ENCODE assay signal across 8 mouse cellular contexts in the genomic region with DNA sequence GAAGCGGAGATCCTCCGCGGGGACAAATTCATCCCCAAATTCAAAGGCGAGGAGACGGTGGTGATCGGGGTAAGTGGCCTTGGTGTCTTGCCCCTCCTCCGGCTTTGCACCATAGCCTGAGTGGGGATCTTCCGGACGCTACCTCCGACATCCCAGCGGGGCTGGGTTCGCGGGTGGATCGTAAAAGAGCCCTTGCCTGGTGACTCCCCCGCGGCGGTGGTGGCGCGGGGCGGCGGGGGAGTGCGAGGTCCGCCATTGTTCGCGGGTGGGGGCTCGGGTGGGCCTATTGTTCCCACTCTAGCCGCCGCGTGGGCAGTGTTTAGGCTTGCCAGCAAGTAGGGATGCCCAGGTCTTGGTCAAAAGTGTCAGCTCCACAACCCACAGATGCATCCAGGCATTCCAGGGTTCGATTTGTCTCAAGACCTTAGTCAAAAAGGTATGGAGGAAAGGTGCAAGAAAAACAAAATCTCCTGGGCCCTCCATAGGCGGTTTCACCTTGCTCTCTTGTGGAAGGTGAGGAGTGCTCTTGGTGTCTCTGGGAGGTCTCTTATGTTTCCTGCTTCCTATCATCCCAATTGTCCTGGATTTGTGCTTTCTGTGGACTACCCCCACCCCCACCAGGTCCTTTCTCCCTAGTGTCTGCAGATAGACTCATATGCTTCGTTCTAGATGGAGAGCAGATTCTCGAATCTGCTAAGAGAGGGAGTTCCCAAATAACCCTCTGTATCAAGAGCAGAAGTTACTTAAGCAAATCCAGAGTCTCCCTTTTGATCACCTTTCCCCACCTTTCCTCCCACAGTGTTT. TPM values are rescaled to one million over a fixed set of nuclear protein-coding genes. Genes with fewer than 3 reads are reported as not detected.
DNase-seq lines count a peak whose midpoint lies in the region; ATAC-seq and TF ChIP-seq lines count a peak whose summit lies in the region.

No protein-coding gene starts in this region.

- no peaks in the 10 kb centered on the region for H3K9me3 ChIP-seq in embryonic facial prominence, embryonic 12.5 days
- H3K9me3 ChIP-seq in midbrain, postnatal 0 days (ENCODE audit: low read length): no peaks in the 10 kb centered on the region

- peak overlapping the region; percentile 91 for H3K4me3 ChIP-seq in left cerebral cortex, adult 2 months
- H3K4me3 ChIP-seq in embryonic facial prominence, embryonic 12.5 days: peak overlapping the region; percentile 89
- H3K4me3 ChIP-seq in midbrain, postnatal 0 days (ENCODE audit: low read depth, low read length): peak overlapping the region; percentile 93

- H3K27ac ChIP-seq in left cerebral cortex, adult 2 months: peak overlapping the region; percentile 93
- H3K27ac ChIP-seq in embryonic facial prominence, embryonic 12.5 days: peak overlapping the region; percentile 60; the same call in 1 of the 2 replicates
- H3K27ac ChIP-seq in midbrain, postnatal 0 days (ENCODE audit: low read depth, low read length): peak overlapping the region; percentile 93

- peaks cover 10% of the 10 kb centered on the region; the same call in 1 of the 2 replicates for H3K4me1 ChIP-seq in embryonic facial prominence, embryonic 12.5 days
- peaks cover 2% of the 10 kb centered on the region; the same call in 1 of the 2 replicates for H3K4me1 ChIP-seq in midbrain, postnatal 0 days (ENCODE audit: insufficient read depth, low read length)

- peak; percentile 11 for ATAC-seq in activated CD4-positive, CD25-positive, alpha-beta regulatory T cell, adult 4 months
- peak; percentile 32 for ATAC-seq in embryonic facial prominence, embryonic 12.5 days (ENCODE audit: insufficient number of reproducible peaks, insufficient read depth, low FRiP score, low TSS enrichment)
- peak; percentile 18 for ATAC-seq in inflammation-experienced regulatory T-cells, adult 6 months
- peak; percentile 52 for ATAC-seq in midbrain, postnatal 0 days (ENCODE audit: low FRiP score)

- no peaks in the 10 kb centered on the region for H3K27me3 ChIP-seq in embryonic facial prominence, embryonic 12.5 days
- no peaks in the 10 kb centered on the region for H3K27me3 ChIP-seq in midbrain, postnatal 0 days (ENCODE audit: insufficient read depth, low read length)

- H3K9ac ChIP-seq in embryonic facial prominence, embryonic 12.5 days: peak overlapping the region; percentile 79
- H3K9ac ChIP-seq in midbrain, postnatal 0 days (replicated peaks; ENCODE audit: low read length, poor library complexity, severe bottlenecking): peak overlapping the region; percentile 96

- under 1% methylated on average over 33 of the region's 33 CpGs for WGBS in embryonic facial prominence, embryonic 12.5 days
- under 1% methylated on average over 33 of the region's 33 CpGs for WGBS in midbrain, postnatal 0 days

- TF ChIP-seq CTCF in left cerebral cortex, adult 2 months (IDR thresholded peaks at IDR 0.05): no peak
- no peak for TF ChIP-seq CTCF in midbrain, postnatal 0 days (IDR thresholded peaks at IDR 0.05)

- peak; percentile 33 to 41 for DNase-seq in left cerebral cortex, adult 2 months (ENCODE audit: extremely low spot score in 1 of 2, low spot score in 2 of 2)
- DNase-seq in left cerebral cortex, adult 9 months (ENCODE audit: low spot score in 2 of 2): no peak
- peak; percentile 24 for DNase-seq in midbrain, postnatal 0 days (ENCODE audit: low spot score)
- no peak for DNase-seq in ovary, postnatal 36 days (ENCODE audit: low spot score)
- no peak for DNase-seq in lung, postnatal 14 days

- intact Hi-C loops in left cerebral cortex, adult 2 months (cut with DNase I): loop anchor here (2.0 to 5.0 kb wide), 3 partner anchors 47 to 168 kb away; a partner anchor contains a TSS

- H3K4me2 ChIP-seq in embryonic facial prominence, embryonic 12.5 days (replicated peaks): peak overlapping the region; percentile 85
- H3K4me2 ChIP-seq in midbrain, postnatal 0 days (ENCODE audit: low read depth, low read length, poor library complexity, severe bottlenecking): peak overlapping the region; percentile 71

- H3K36me3 ChIP-seq in embryonic facial prominence, embryonic 12.5 days: no peaks in the 10 kb centered on the region
- peaks cover 4% of the 10 kb centered on the region; the same call in 1 of the 2 replicates for H3K36me3 ChIP-seq in midbrain, postnatal 0 days (ENCODE audit: insufficient read depth, low read length)

RNA-seq across cellular contexts. Expression of a gene that starts 0.8 kb away (rescaled TPM):
- total RNA-seq in left cerebral cortex, adult 2 months (2021): 100 to 1,000 TPM; 567 to 594 TPM
- 1 to 10 TPM; 1.5 to 2.0 TPM for polyA plus RNA-seq in activated CD4-positive, CD25-positive, alpha-beta regulatory T cell, adult 4 months (2017; shearing (Covaris generic))
- 25.9 and 30.1 TPM in 2 replicates for polyA plus RNA-seq in embryonic facial prominence, embryonic 12.5 days (2016; fragmentation: Nextera tagmentation; extraction: Ambion mirVana)
- polyA plus RNA-seq in inflammation-experienced regulatory T-cells, adult 6 months (2017; shearing (Covaris generic)): 1 to 10 TPM; 2.5 to 3.1 (median 2.6) TPM
- 328 and 412 TPM in 2 replicates for total RNA-seq in midbrain, postnatal 0 days (2014; rRNA removed)
- 159 and 170 TPM in 2 replicates for polyA plus RNA-seq in midbrain, postnatal 0 days (2015; fragmentation: Nextera tagmentation; extraction: Ambion mirVana)

Comparison
In these comparisons a context has a peak if more than half of its experiments do, and no peak if none do; other contexts are left out.
1. DNase-seq: peak in left cerebral cortex, adult 2 months (2 of 2) and midbrain, postnatal 0 days (single experiment); none in left cerebral cortex, adult 9 months (0 of 2), ovary, postnatal 36 days (single experiment) and lung, postnatal 14 days (single experiment).
2. Peak in every context shown above with its lines, with median percentiles within 50 percentile points of each other: H3K27ac ChIP-seq, H3K4me3 ChIP-seq and ATAC-seq.